Mouse (Mus musculus) liver, embryonic 14.5 days (tissue): Measurements from ENCODE around the gene Stard3.

Experiments
- CTCF ChIP-seq: IDR thresholded peaks from 2 replicates; pipeline ENCODE4 v1.5.1; 2016; ENCODE audit warnings: antibody characterized with exemption, low read depth, control low read depth
- EP300 ChIP-seq: IDR thresholded peaks from 2 replicates; pipeline ENCODE4 v1.6.1; 2016; ENCODE audit warnings: antibody characterized with exemption, low read depth

DNA sequence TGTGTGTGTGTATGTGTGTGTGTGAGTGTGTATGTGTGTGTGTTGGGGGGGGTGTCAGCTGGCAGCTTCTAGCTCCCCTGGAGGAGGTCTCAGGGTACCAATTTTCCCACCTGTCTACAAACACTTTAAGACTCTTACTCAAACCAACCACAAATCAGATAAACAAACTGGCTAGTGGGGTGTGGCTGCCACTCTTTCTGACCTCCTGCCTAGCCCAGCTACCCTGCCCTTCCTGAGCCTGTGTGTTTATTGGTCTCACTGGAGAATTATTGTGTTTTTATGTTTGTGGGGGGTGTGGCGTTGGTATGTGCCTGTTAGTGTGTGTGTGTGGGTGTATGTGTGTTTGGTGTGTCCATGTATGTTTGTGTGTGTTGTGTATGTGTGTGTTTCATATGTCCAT lies 58.9 kb downstream of the Stard3 start:
- TF ChIP-seq CTCF (no peak), EP300 (no peak)
